Mouse (Mus musculus) induced T-regulatory cell, adult 2 months (primary cell): ENCODE measurements around the gene Lce1m.
"Not testable (repeated sequence)": the region's sequence is repeated elsewhere in the genome, so short reads cannot be mapped to it uniquely, and the experiment has no call there.

Experiments used
- DNase-seq: peaks from one replicate; pipeline ENCODE4 v3.0.0-alpha.2; 2012; ENCODE audit warnings: low read depth

The Lce1m gene

GRCm38 (mm10) chr3:93018960-93019359 is at the start of gene Lce1m:
TSS of gene Lce1m (minus strand) at chr3:93019060.
- DNase-seq, result no peak

- DNase-seq, result not testable (repeated sequence)
These were observed 49.7 kb upstream of the Lce1m start, which contains the start of gene Gm4858 for GRCm38 (mm10) chr3:93068523-93068922. TSS of gene Gm4858 (plus strand) at chr3:93068823.

GRCm38 (mm10) chr3:93052826-93053474 is 34.1 kb upstream of the Lce1m start:
- DNase-seq, result peak; percentile 12

DNA sequence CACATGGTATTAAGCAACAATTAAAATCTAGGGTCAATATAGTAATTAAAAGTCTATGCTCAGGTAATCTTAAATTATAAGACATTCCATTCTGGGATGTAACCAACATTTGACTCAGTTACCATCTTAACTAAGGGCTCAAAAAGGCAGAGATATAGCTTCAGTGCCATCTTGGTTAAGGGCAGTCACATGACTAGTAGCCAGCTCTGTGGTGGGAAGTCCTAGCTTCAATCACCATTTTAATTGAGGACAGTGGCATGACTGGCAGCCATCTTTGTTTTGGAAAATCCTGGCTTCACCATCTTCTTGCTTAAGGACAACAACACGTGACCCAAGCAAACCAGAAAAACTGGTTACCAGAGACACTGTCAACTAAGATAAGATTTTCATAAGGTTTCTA is 31.3 kb upstream of the Lce1m start:
- DNase-seq, result no peak

- DNase-seq, result peak; percentile 15
These were observed 12.6 kb upstream of the Lce1m start for GRCm38 (mm10) chr3:93031450-93031849.

- DNase-seq, result no peak
These were observed 6.6 kb upstream of the Lce1m start for GRCm38 (mm10) chr3:93025486-93025885.

DNA sequence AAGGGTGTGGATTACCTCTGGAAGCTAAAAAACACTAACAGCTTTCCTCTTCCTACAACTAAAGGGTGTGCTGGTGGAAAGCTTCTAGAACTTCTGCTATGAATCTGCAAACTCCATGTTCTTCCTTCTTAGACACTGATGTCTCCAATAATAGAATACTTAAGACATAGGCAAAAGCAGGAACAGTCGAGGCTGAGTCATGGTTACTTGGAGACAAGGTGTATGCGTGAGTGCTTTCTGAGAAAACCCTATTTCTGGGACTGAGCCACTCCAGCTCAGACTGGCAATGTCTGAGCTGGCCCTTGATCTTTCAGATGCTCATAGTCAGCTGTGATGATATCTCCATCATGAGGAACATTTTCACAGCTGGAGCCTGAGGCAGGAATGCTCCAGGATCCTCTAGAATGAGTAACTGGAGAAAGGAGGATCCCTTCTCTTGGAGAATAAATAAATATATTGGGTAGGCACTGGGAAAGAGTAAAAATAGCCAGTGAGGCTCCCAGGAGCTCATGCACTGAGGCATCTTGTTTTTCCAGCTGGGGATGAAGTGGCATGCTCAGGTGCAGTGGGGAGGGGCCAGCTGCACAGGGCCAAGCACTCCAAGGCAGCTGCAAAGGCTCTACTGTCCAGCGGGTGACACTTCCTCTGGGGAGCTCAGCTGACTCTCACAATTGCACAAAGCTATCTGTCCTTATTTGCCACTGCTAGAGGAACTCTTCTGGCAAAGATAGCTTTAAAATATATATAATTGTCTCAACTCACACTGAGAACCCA is 4.7 kb upstream of the Lce1m start:
- no peak for DNase-seq

GRCm38 (mm10) chr3:93021171-93021570 is 2.3 kb upstream of the Lce1m start:
- no peak for DNase-seq

DNA sequence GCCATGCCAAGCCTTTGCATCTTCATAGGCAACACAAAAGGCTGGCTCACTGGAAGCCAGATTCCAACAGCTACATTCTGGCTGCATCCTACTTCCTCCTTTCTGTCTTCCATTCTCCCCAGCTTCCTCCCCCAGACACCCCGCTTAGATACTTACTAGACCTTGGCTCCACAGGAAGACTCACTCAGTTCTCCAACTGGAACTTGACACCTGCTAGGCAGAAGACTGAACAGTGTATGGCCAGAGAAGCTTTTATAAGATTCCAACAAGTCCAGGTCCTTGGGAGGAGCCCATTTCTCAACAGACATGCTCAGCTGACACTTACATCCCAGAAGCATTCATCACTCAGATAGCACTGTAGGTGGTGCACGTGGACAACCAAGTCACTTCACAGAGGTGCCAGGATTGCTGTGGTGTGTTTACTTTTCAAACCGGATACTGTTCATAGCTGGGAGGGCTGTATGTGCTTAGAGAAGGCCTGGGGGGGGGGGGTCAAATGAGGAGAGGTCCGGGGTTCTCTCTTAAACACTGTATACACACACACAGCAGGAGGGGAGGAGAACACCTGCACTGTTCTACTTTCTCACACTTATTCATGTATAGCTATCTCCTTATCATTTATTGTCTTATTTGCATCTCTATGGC is 3.3 kb downstream of the Lce1m start, which contains the start of gene Crct1:
TSS of gene Crct1 (minus strand) at position 228 of the 645 bp plus-strand sequence.
- no peak for DNase-seq

DNA sequence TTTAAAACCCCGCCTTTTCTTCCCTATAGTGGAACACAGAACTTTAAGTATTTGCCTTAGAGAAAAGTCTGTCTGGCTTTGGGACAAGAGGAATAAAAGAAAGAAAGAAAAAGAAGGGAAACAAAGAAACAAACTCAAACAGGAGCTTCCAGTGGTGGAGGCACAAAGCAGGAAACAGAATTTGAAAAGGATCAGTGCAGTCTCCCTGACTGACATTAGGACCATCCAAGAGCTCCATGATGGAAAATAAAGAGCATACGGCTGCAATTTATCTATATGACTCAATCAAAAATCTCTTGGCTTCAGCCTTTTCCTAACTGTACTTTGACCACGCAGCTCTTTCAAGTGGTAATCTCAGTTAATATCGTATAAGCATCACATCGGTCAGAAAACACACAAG is 4.0 kb downstream of the Lce1m start:
- DNase-seq, result no peak

DNA sequence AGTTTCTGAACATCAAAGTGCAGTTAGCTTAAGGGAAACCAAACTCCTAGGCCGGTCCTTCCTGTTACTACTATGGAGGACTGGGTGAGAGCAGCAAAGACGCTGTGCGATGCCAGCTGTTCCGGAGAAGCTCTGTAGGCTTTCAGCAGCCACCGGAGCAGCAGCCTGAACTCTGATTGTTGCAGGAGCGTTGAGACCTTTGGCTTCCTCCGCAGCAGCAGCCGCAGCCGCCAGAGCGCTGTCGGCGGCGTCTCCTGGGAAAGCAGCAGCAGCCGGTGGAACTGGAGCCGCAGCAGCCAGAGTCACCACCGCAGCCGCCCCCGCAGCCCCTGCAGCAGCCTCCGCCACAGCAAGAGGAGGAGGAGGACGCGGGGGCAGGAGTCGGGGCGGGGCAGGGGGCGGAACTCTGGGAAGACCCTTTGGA is 4.5 kb downstream of the Lce1m start:
- no peak for DNase-seq

- no peak for DNase-seq
These were observed 16.0 kb downstream of the Lce1m start for GRCm38 (mm10) chr3:93002843-93003242.

- DNase-seq, result no peak
These were observed 18.2 kb downstream of the Lce1m start for GRCm38 (mm10) chr3:93000621-93001020.

- DNase-seq, result peak; percentile 10
These were observed 20.2 kb downstream of the Lce1m start for GRCm38 (mm10) chr3:92998691-92999090.

DNA sequence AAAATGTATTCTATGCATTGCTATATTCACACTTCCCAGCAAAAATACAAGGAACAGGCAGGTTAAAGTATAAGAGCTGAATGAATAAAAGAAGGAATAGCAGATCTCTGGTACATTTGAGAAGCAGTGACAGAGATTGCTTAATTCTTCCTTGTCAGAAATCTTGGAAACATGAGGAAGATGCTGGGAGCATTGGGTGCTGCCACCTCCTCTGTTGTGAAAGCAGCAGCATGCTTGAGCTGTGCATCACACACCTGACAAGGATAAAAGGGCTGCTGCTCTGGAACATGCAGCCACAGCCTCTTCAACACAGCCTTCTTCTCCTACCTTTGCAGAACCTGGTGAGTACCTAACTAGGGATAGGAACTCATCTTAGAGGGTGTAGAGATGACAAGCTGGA is 26.9 kb downstream of the Lce1m start, which contains the start of gene Lce3f:
TSS of gene Lce3f (plus strand) at position 301 of the 400 bp plus-strand sequence.
- DNase-seq, result no peak

GRCm38 (mm10) chr3:92978484-92978883 is 40.4 kb downstream of the Lce1m start:
- DNase-seq, result no peak
